Mouse (Mus musculus): ENCODE measurements around the gene Pole3. TPM values are rescaled to one million over a fixed set of nuclear protein-coding genes. Genes with fewer than 3 reads are reported as not detected.

The Pole3 gene
- total RNA-seq, 2 experiments from 2014 or later: 23.4 to 23.9 TPM

GRCm38 (mm10) chr4:62519122-62519848 is 5.6 kb downstream of the Pole3 start:
- DNase-seq (ENCODE audit: low spot score in 2 of 2): no peak

- no peak for DNase-seq (ENCODE audit: low spot score in 2 of 2)
Measured at GRCm38 (mm10) chr4:62518416-62519121, 6.3 kb downstream of the Pole3 start.

- no peak for DNase-seq (ENCODE audit: low spot score in 2 of 2)
Measured at GRCm38 (mm10) chr4:62517538-62518415, 7.1 kb downstream of the Pole3 start.

- DNase-seq (ENCODE audit: low spot score in 2 of 2): no peak
Measured at GRCm38 (mm10) chr4:62517046-62517445, 7.8 kb downstream of the Pole3 start.

GRCm38 (mm10) chr4:62516579-62516978 is 8.3 kb downstream of the Pole3 start:
- no peak for DNase-seq (ENCODE audit: low spot score in 2 of 2)

GRCm38 (mm10) chr4:62516079-62516478 is 8.8 kb downstream of the Pole3 start:
- DNase-seq (ENCODE audit: low spot score in 2 of 2): no peak

GRCm38 (mm10) chr4:62515490-62515889 is 9.4 kb downstream of the Pole3 start:
- DNase-seq (ENCODE audit: low spot score in 2 of 2): no peak

GRCm38 (mm10) chr4:62514995-62515394 is 9.9 kb downstream of the Pole3 start:
- DNase-seq (ENCODE audit: low spot score in 2 of 2): no peak

- DNase-seq (ENCODE audit: low spot score in 2 of 2): no peak
Measured at GRCm38 (mm10) chr4:62513998-62514506, 10.8 kb downstream of the Pole3 start.

GRCm38 (mm10) chr4:62509946-62510345 is 14.9 kb downstream of the Pole3 start:
- DNase-seq (ENCODE audit: low spot score in 2 of 2): no peak

- no peak for DNase-seq (ENCODE audit: low spot score in 2 of 2)
Measured at GRCm38 (mm10) chr4:62508839-62509238, 16.0 kb downstream of the Pole3 start.

GRCm38 (mm10) chr4:62506798-62507197 is 18.1 kb downstream of the Pole3 start:
- no peak for DNase-seq (ENCODE audit: low spot score in 2 of 2)

- no peak for DNase-seq (ENCODE audit: low spot score in 2 of 2)
Measured at GRCm38 (mm10) chr4:62505991-62506390, 18.9 kb downstream of the Pole3 start.

- DNase-seq (ENCODE audit: low spot score in 2 of 2): no peak
Measured at GRCm38 (mm10) chr4:62503374-62503970, 21.4 kb downstream of the Pole3 start, which contains the start of gene Hdhd3. TSS of gene Hdhd3 (minus strand) at chr4:62503467.

- no peak for DNase-seq (ENCODE audit: low spot score in 2 of 2)
Measured at GRCm38 (mm10) chr4:62502969-62503368, 21.9 kb downstream of the Pole3 start.

GRCm38 (mm10) chr4:62501964-62502732 is 22.7 kb downstream of the Pole3 start:
- peak; percentile 90 to 93 for DNase-seq (ENCODE audit: low spot score in 2 of 2)

GRCm38 (mm10) chr4:62501534-62501933 is 23.3 kb downstream of the Pole3 start:
- no peak for DNase-seq (ENCODE audit: low spot score in 2 of 2)

GRCm38 (mm10) chr4:62500799-62501198 is 24.1 kb downstream of the Pole3 start:
- DNase-seq (ENCODE audit: low spot score in 2 of 2): no peak

GRCm38 (mm10) chr4:62496815-62497214 is 28.1 kb downstream of the Pole3 start:
- peak; percentile 73 to 80 for DNase-seq (ENCODE audit: low spot score in 2 of 2)

GRCm38 (mm10) chr4:62495946-62496345 is 28.9 kb downstream of the Pole3 start:
- no peak for DNase-seq (ENCODE audit: low spot score in 2 of 2)
